Mouse (Mus musculus) kidney, postnatal 36 days (tissue): ENCODE measurements at regions not wholly inside any gene's neighbourhood (a gene's known extent, or its start where the extent isn't known, plus 50 kb on each side); places are given as distances from the start of the nearest gene placed in this dataset.

Experiments
- DNase-seq, 2 experiments: peaks; one replicate each; pipeline ENCODE4 v3.0.0; 2021 to 2022; ENCODE audit warnings: mixed read lengths in 2 of 2

- peak; percentile 47 to 70 for DNase-seq
Observed at GRCm38 (mm10) chr17:80789000-80789399, 60.7 kb upstream of the Map4k3 start.

- peak; percentile 52 to 89 for DNase-seq
Observed at GRCm38 (mm10) chr17:80786858-80787257, 58.6 kb upstream of the Map4k3 start.

- peak; percentile 44 to 58 for DNase-seq
Observed at GRCm38 (mm10) chr17:80786061-80786851, 58.0 kb upstream of the Map4k3 start.

GRCm38 (mm10) chr17:80785476-80785875 is 57.2 kb upstream of the Map4k3 start:
- DNase-seq, result no peak

- DNase-seq, result peak in 1 of 2 experiments; percentile 66
Observed at GRCm38 (mm10) chr17:80785049-80785448, 56.8 kb upstream of the Map4k3 start.

GRCm38 (mm10) chr17:80782233-80782632 is 53.9 kb upstream of the Map4k3 start:
- DNase-seq, result no peak

- DNase-seq, result no peak
Observed at GRCm38 (mm10) chr17:80781621-80782020, 53.3 kb upstream of the Map4k3 start.

- no peak for DNase-seq
Observed at GRCm38 (mm10) chr17:80780303-80780702, 52.0 kb upstream of the Map4k3 start.

GRCm38 (mm10) chr17:80779782-80780181 is 51.5 kb upstream of the Map4k3 start:
- DNase-seq, result no peak
